Mouse (Mus musculus) ES-Bruce4 (cell line): ENCODE results near the gene B4gat1. TPM values are rescaled to one million over a fixed set of nuclear protein-coding genes. Genes with fewer than 3 reads are reported as not detected.

ENCODE experiments used
- H3K27ac ChIP-seq: 2 replicates; pipeline ENCODE4 v1.5.1; 2012; ENCODE audit warnings: low read length, inconsistent platforms; ENCODE audit not compliant: insufficient read depth
- H3K27me3 ChIP-seq: 2 replicates; pipeline ENCODE4 v1.6.1; 2012; ENCODE audit warnings: mild to moderate bottlenecking, low read length, inconsistent platforms; ENCODE audit not compliant: control insufficient read depth, poor library complexity, insufficient read depth, severe bottlenecking
- H3K36me3 ChIP-seq: 2 replicates; pipeline ENCODE4 v1.6.1; 2012; ENCODE audit warnings: inconsistent platforms, mild to moderate bottlenecking, low read length, moderate library complexity; ENCODE audit not compliant: control insufficient read depth, poor library complexity, insufficient read depth, severe bottlenecking
- H3K4me1 ChIP-seq: one replicate; pipeline ENCODE4 v1.8.1; 2011; ENCODE audit warnings: low read length; ENCODE audit not compliant: control insufficient read depth, insufficient read depth
- H3K4me3 ChIP-seq: 2 replicates; pipeline ENCODE4 v1.5.1; 2011; ENCODE audit warnings: low read depth, mild to moderate bottlenecking, low read length
- H3K9ac ChIP-seq: 2 replicates; pipeline ENCODE4 v1.6.1; 2012; ENCODE audit warnings: low read depth, mild to moderate bottlenecking, inconsistent platforms; ENCODE audit not compliant: poor library complexity, severe bottlenecking
- H3K9me3 ChIP-seq: replicated peaks from 2 replicates; pipeline ENCODE4 v1.6.1; 2012; ENCODE audit warnings: mild to moderate bottlenecking, low read length, inconsistent platforms; ENCODE audit not compliant: control insufficient read depth, poor library complexity, insufficient read depth, severe bottlenecking
- CTCF ChIP-seq: IDR thresholded peaks from one replicate; pipeline ENCODE4 v1.8.1; 2011; ENCODE audit warnings: low read depth, low read length
- EP300 ChIP-seq: IDR thresholded peaks from 2 replicates; pipeline ENCODE4 v1.6.1; 2011; ENCODE audit warnings: low read depth, low read length; ENCODE audit not compliant: insufficient read depth
- POLR2A ChIP-seq: IDR thresholded peaks from one replicate; pipeline ENCODE4 v1.8.1; 2011; ENCODE audit warnings: low read length; ENCODE audit not compliant: insufficient read depth
- polyA plus RNA-seq: library from polyadenylated mRNA; stranded (reverse); fragments of >200 nt; gene quantifications from 2 replicates; pipeline ENCODE4 v1.2.4, GENCODE M21; 2011; ENCODE audit warnings: low read depth; ENCODE audit not compliant: missing spikeins, insufficient read depth, insufficient read length

The B4gat1 gene
- polyA plus RNA-seq, 1 experiment, result 8.9 TPM

DNA sequence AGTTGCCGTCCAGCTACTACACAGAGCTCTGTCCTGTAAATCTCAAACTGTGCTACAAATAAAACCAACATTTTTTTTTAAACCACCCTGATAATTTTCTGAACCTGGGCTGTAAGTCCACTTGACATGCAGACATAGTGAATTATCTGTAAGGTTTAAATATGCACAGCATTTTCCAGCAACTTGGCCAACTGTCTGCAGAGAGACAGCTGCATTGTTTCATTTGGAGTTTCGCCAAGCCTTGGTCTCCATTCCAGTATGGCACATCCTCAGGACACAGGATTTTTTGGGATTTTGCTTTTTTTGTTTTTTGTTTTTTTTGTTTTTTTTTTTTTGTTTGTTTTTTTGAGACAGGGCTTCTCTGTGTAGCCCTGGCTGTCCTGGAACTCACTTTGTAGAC is 17.2 kb upstream of the B4gat1 start:
- H3K27me3 ChIP-seq, result no peaks in the 10 kb centered on the region
- no peak overlapping the region for H3K9ac ChIP-seq
- H3K4me1 ChIP-seq, result peaks cover 1% of the 10 kb centered on the region
- H3K9me3 ChIP-seq, result no peaks in the 10 kb centered on the region
- no peak for TF ChIP-seq CTCF
- no peak for TF ChIP-seq POLR2A
- no peaks in the 10 kb centered on the region for H3K36me3 ChIP-seq
- no peak overlapping the region for H3K4me3 ChIP-seq
- H3K27ac ChIP-seq, result no peak overlapping the region

DNA sequence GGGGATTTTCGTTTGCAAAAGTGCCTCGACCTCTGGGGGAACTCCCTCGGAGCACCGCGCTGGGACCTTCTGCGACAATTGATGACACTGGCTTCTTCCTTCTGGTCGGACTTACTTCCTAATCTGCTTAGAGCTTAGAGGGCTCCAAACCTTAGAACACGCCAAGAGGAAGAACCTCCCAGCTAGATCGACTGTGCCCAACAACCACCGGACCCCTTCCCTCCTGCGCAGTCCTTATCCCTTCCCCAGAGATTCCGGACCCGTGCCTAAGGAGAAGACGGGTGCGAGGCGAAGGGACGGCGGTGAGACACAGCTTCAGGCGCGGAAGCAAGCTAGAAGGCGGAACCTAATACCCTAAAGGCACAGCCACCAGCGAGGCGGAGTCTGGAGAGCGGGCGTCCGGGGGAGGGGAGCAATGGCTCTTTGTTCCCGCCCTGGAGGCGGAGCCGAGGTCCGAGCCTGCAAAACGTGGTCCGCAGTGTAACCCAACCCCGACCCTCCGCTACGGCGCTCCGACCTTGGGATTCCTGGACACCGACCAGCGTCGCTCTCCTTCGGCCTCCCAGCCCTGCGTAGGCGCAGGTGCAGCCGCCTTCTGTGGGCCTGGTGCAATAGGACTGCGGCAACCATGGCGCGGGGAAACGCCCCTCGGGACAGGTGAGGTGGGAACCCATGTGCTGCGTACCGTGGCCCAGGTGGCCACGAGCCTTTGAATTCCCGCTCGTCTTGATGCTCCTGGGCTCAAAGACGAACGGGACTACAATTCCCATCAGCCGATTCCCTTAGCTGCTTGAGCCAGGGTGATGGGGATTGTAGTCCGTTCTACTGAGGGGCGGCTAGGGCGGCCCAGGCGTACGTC is 14.8 kb upstream of the B4gat1 start, which contains the start of gene Slc29a2:
Slc29a2 (plus strand) TSS at position 240 of the 859 bp plus-strand sequence.
- H3K9me3 ChIP-seq, result no peaks in the 10 kb centered on the region
- peak within 1 kb of the TSS; percentile 57 for H3K9ac ChIP-seq
- H3K4me1 ChIP-seq, result no peaks in the 10 kb centered on the region
- H3K27ac ChIP-seq, result peak within 1 kb of the TSS; percentile 9; the same call in 1 of the 2 replicates
- H3K36me3 ChIP-seq, result peaks cover 13% of the 10 kb centered on the region
- no peak for TF ChIP-seq CTCF
- peak; percentile 25 for TF ChIP-seq POLR2A
- no peaks in the 10 kb centered on the region for H3K27me3 ChIP-seq
- peak within 1 kb of the TSS; percentile 84 for H3K4me3 ChIP-seq

- TF ChIP-seq EP300, result no peak
- no peak for TF ChIP-seq CTCF
- TF ChIP-seq POLR2A, result no peak
- H3K27ac ChIP-seq, result no peak overlapping the region
- no peaks in the 10 kb centered on the region for H3K4me1 ChIP-seq
- H3K36me3 ChIP-seq, result peaks cover 24% of the 10 kb centered on the region
- H3K27me3 ChIP-seq, result no peaks in the 10 kb centered on the region
- H3K4me3 ChIP-seq, result no peak overlapping the region
- H3K9ac ChIP-seq, result no peak overlapping the region
- no peaks in the 10 kb centered on the region for H3K9me3 ChIP-seq
Observed at GRCm38 (mm10) chr19:5026111-5026510, 12.5 kb upstream of the B4gat1 start.

- Histone ChIP-seq H3K4me3 (no peak overlapping the region), H3K36me3 (peaks cover 21% of the 10 kb centered on the region), H3K27me3 (no peaks in the 10 kb centered on the region), H3K4me1 (no peaks in the 10 kb centered on the region), H3K27ac (no peak overlapping the region), H3K9ac (no peak overlapping the region), H3K9me3 (no peaks in the 10 kb centered on the region)
- no peak for TF ChIP-seq POLR2A
- TF ChIP-seq CTCF, result no peak
- no peak for TF ChIP-seq EP300
Observed at GRCm38 (mm10) chr19:5032686-5033085, 5.9 kb upstream of the B4gat1 start.

- TF ChIP-seq CTCF (no peak), EP300 (no peak)
- Histone ChIP-seq H3K4me1 (peaks cover 2% of the 10 kb centered on the region), H3K9ac (no peak overlapping the region), H3K27me3 (no peaks in the 10 kb centered on the region), H3K27ac (no peak overlapping the region), H3K9me3 (no peaks in the 10 kb centered on the region), H3K36me3 (0 out of 2 replicates have a peak, but pooled peaks cover 3% of the 10 kb centered on the region), H3K4me3 (no peak overlapping the region)
Observed at GRCm38 (mm10) chr19:5036577-5036976, 2.0 kb upstream of the B4gat1 start.

DNA sequence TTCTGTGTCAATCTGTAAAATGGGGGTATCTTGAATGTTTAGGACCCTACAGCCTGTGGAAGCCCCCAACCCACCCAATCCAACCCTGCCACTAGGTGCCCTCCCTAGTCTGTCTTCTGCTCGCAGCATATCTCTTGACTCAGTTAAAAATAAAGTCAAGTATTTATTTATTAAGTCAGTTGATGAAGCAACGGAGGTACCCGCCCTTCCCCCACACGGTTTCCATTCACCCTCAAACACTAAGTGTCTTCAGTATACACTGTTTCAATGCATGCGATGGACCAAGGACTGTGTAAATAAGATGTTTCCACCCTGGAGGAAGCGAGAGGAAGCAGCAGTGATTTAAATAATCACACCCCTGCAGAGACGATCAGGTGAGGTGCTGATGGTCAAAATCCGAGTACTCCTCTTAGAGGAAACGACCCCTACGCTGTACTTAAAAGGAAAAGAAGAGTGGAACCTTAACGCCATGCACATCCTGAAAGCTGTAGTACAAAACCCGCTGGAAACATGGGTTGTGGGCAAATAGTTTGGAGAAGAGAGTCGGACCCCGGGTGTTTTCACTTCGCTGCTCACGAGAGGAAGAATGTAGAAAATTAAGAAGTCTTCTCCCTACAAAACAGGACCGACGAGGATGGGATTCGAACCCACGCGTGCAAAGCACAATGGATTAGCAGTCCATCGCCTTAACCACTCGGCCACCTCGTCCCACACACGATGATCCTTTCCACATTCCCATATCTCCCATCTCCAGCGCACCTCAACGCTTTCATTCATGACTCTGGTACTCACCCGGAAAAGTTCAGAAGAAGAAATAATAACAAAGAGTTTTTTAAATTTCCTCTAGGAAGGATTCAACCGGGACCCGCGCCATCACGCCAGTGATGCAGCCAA is 701 bp upstream of the B4gat1 start:
- H3K9ac ChIP-seq, result peak overlapping the region; percentile 38
- peak overlapping the region; percentile 19; the same call in 1 of the 2 replicates for H3K27ac ChIP-seq
- no peaks in the 10 kb centered on the region for H3K9me3 ChIP-seq
- H3K27me3 ChIP-seq, result no peaks in the 10 kb centered on the region
- TF ChIP-seq EP300, result peak; percentile 70; the same call in 1 of the 2 replicates
- TF ChIP-seq CTCF, result no peak
- TF ChIP-seq POLR2A, result no peak
- no peaks in the 10 kb centered on the region for H3K36me3 ChIP-seq
- H3K4me3 ChIP-seq, result peak overlapping the region; percentile 67
- H3K4me1 ChIP-seq, result peaks cover 2% of the 10 kb centered on the region
